Mouse (Mus musculus) CH12.LX (cell line): ENCODE measurements around the gene Pik3cg.

Experiments
- BHLHE40 ChIP-seq: IDR thresholded peaks from 2 replicates; pipeline ENCODE4 v1.6.1; 2011; ENCODE audit warnings: mild to moderate bottlenecking, low read depth, low read length, improper control_type of control experiment
- EP300 ChIP-seq: IDR thresholded peaks from 2 replicates; pipeline ENCODE4 v1.6.1; 2011; ENCODE audit warnings: low read length, improper control_type of control experiment
- MEF2A ChIP-seq: IDR thresholded peaks from 2 replicates; pipeline ENCODE4 v1.6.1; 2014; ENCODE audit warnings: low read depth, mild to moderate bottlenecking, inconsistent platforms, low read length, improper control_type of control experiment, borderline replicate concordance
- NELFE ChIP-seq: IDR thresholded peaks from 2 replicates; pipeline ENCODE4 v1.6.1; 2011; ENCODE audit warnings: low read depth, low read length, improper control_type of control experiment
- POLR2A ChIP-seq: IDR thresholded peaks from 2 replicates; pipeline ENCODE4 v1.6.1; 2011; ENCODE audit warnings: low read depth, mild to moderate bottlenecking, improper control_type of control experiment, low read length
- TBP ChIP-seq: conservative IDR thresholded peaks from 2 replicates; pipeline ENCODE4 v1.6.1; 2011; ENCODE audit warnings: low read depth, low read length, improper control_type of control experiment

DNA sequence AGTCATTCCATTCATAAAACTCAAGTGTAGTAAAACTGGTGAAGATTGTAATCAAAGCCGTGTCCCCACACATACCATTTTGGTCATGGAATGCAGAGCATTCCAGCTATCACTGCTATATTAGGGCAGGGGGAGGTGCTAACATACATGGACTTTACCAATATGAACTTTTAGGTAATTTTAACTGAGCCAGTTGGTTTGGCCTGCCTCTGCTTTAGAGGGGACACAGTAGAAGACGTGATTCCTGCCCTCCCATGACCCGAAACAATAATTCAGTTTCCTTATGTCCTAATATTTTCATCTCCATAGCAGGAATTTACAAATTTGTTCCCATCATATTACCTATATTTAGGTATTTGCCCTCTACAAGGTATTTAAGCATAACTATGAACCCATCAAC is 1.3 kb downstream of the Pik3cg start:
- TF ChIP-seq MEF2A (no peak), POLR2A (no peak), BHLHE40 (no peak), NELFE (no peak), EP300 (no peak), TBP (no peak)
